Mouse (Mus musculus) myocyte (in vitro differentiated cells): ENCODE measurements around the gene Prkca.

Source experiments
- CEBPB ChIP-seq: IDR thresholded peaks from 2 replicates; pipeline ENCODE4 v1.6.1; 2011; ENCODE audit warnings: mild to moderate bottlenecking, moderate library complexity; ENCODE audit not compliant: poor library complexity, insufficient read depth, severe bottlenecking
- E2F4 ChIP-seq: IDR thresholded peaks from one replicate; pipeline ENCODE4 v1.6.1; 2011; ENCODE audit warnings: mild to moderate bottlenecking, control low read depth, moderate library complexity; ENCODE audit not compliant: insufficient read depth
- MAX ChIP-seq: IDR thresholded peaks from one replicate; pipeline ENCODE4 v1.6.1; 2011; ENCODE audit warnings: low read depth, mild to moderate bottlenecking, control low read depth
- MYOD1 ChIP-seq, 3 experiments: IDR thresholded peaks; one replicate each; pipeline ENCODE4 v1.6.1; 2011; ENCODE audit warnings: control low read depth in 2 of 3, low read depth in 2 of 3, mild to moderate bottlenecking in 2 of 3, moderate library complexity in 1 of 3; ENCODE audit not compliant: insufficient read length in 2 of 3, control insufficient read depth in 1 of 3
- MYOG ChIP-seq, 3 experiments: IDR thresholded peaks; one replicate each; pipeline ENCODE4 v1.6.1; 2011; ENCODE audit warnings: control low read depth in 2 of 3, low read depth in 2 of 3, mild to moderate bottlenecking in 2 of 3; ENCODE audit not compliant: insufficient read length in 2 of 3, control insufficient read depth in 1 of 3, insufficient read depth in 1 of 3
- POLR2A ChIP-seq: IDR thresholded peaks from one replicate; pipeline ENCODE4 v1.6.1; 2011; ENCODE audit warnings: low read depth, mild to moderate bottlenecking, control low read depth, moderate library complexity; ENCODE audit not compliant: insufficient read length
- POLR2AphosphoS2 ChIP-seq: IDR thresholded peaks from one replicate; pipeline ENCODE4 v1.6.1; 2011; ENCODE audit warnings: low read depth, control low read depth; ENCODE audit not compliant: insufficient read length
- REST ChIP-seq: IDR thresholded peaks from one replicate; pipeline ENCODE4 v1.6.1; 2011; ENCODE audit warnings: mild to moderate bottlenecking, control low read depth, moderate library complexity; ENCODE audit not compliant: insufficient read depth, insufficient read length
- TCF12 ChIP-seq: IDR thresholded peaks from one replicate; pipeline ENCODE4 v1.6.1; 2011; ENCODE audit warnings: mild to moderate bottlenecking, control low read depth; ENCODE audit not compliant: poor library complexity, insufficient read depth, severe bottlenecking
- TCF3 ChIP-seq: IDR thresholded peaks from one replicate; pipeline ENCODE4 v1.6.1; 2011; ENCODE audit warnings: low read depth, control low read depth; ENCODE audit not compliant: insufficient read length
- USF1 ChIP-seq: IDR thresholded peaks from one replicate; pipeline ENCODE4 v1.6.1; 2011; ENCODE audit warnings: low read depth, mild to moderate bottlenecking, control low read depth, moderate library complexity

DNA sequence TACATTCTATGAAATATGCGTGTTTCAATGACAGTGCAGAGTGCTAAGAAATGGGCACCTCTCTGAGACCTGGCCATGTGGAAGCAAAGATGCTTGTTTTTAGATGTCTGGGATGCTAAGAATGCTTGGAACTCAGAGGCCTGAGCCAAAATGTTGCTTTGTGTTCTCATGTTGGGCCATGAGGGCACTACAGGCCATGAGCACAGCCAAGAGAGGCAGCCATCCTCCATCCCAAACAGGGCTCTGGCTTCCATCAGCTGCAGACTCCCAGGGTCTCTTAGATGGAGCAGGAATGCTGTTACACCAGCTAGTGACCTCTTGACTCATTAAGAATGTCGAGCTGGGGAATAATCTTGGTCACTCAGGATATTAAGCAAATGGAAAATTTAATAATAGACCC is 224.9 kb downstream of the Prkca start:
- TF ChIP-seq TCF12 (no peak), POLR2A (no peak), CEBPB (no peak), POLR2AphosphoS2 (no peak), MYOG (IDR thresholded peaks at IDR 0.05; ENCODE audit: control insufficient read depth in 1 of 3, insufficient read depth in 1 of 3, insufficient read length in 2 of 3, low read depth in 2 of 3) (no peak), MAX (no peak), USF1 (no peak), REST (no peak), E2F4 (no peak), MYOD1 (IDR thresholded peaks at IDR 0.05; ENCODE audit: control insufficient read depth in 1 of 3, insufficient read length in 2 of 3, low read depth in 2 of 3) (no peak), TCF3 (no peak)
